In the genomic region with DNA sequence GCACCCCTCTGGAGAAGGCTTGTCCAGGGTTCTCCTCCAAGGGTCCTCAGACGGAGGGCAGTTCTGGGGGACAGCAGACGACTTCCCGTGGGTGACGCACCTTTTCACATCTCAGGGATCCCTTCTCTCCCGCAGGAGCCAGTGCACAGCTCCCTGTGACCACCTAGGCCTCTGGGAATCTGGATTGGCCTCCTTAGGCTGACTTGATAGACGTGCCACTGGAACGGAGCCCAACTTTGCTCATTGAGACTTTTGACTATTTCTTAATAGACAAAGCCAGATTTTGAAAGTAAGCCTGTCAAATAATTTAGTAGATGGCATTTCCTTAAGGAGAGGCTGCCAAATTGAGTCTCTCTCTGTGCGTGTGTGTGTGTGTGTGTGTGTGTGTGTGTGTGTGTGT, we compare ENCODE assay signal across 8 mouse cellular contexts. TPM values are rescaled to one million over a fixed set of nuclear protein-coding genes. Genes with fewer than 3 reads are reported as not detected.
A peak's percentile ranks its signal among the peaks of the same experiment; 100 is the strongest.
DNase-seq lines count a peak whose midpoint lies in the region; ATAC-seq and TF ChIP-seq lines count a peak whose summit lies in the region.

No protein-coding gene starts in this region.

- no peak for ATAC-seq in heart, embryonic 12.5 days (ENCODE audit: insufficient number of reproducible peaks, low FRiP score)
- no peak for ATAC-seq in forebrain, embryonic 11.5 days (replicated peaks; ENCODE audit: low FRiP score)
- no peak for ATAC-seq in kidney, postnatal 0 days (replicated peaks; ENCODE audit: low FRiP score, low read depth)
- no peak for ATAC-seq in midbrain, embryonic 15.5 days (replicated peaks)

- H3K4me3 ChIP-seq in heart, embryonic 12.5 days: peak overlapping the region; percentile 59
- peak overlapping the region; percentile 78 for H3K4me3 ChIP-seq in forebrain, embryonic 11.5 days (ENCODE audit: low read depth, low read length)
- H3K4me3 ChIP-seq in kidney, postnatal 0 days (replicated peaks; ENCODE audit: low read depth, low read length): peak overlapping the region; percentile 59
- H3K4me3 ChIP-seq in midbrain, embryonic 15.5 days: peak overlapping the region; percentile 65

- peaks cover 17% of the 10 kb centered on the region for H3K36me3 ChIP-seq in heart, embryonic 12.5 days
- H3K36me3 ChIP-seq in forebrain, embryonic 11.5 days (ENCODE audit: control insufficient read depth, insufficient read depth, low read length): no peaks in the 10 kb centered on the region; the same call in 1 of the 2 replicates
- H3K36me3 ChIP-seq in kidney, postnatal 0 days (ENCODE audit: insufficient read depth, low read length): no peaks in the 10 kb centered on the region
- H3K36me3 ChIP-seq in midbrain, embryonic 15.5 days (replicated peaks): no peaks in the 10 kb centered on the region

- peaks cover 12% of the 10 kb centered on the region for H3K4me1 ChIP-seq in heart, embryonic 12.5 days (replicated peaks)
- H3K4me1 ChIP-seq in forebrain, embryonic 11.5 days (replicated peaks; ENCODE audit: control insufficient read depth, insufficient read depth, low read length): no peaks in the 10 kb centered on the region
- no peaks in the 10 kb centered on the region for H3K4me1 ChIP-seq in kidney, postnatal 0 days (replicated peaks; ENCODE audit: insufficient read depth, low read length)
- peaks cover 31% of the 10 kb centered on the region for H3K4me1 ChIP-seq in midbrain, embryonic 15.5 days

- peak overlapping the region; percentile 83 for H3K9ac ChIP-seq in heart, embryonic 12.5 days
- H3K9ac ChIP-seq in forebrain, embryonic 11.5 days (ENCODE audit: low read length): peak overlapping the region; percentile 89
- peak overlapping the region; percentile 55; the same call in 1 of the 2 replicates for H3K9ac ChIP-seq in kidney, postnatal 0 days (ENCODE audit: low read depth, low read length)
- peak overlapping the region; percentile 44; the same call in 1 of the 2 replicates for H3K9ac ChIP-seq in midbrain, embryonic 15.5 days

- no peak for DNase-seq in heart, adult 9 months (ENCODE audit: low spot score in 2 of 2)
- no peak for DNase-seq in forebrain, embryonic 11.5 days (ENCODE audit: low spot score)
- no peak for DNase-seq in kidney, postnatal 0 days (ENCODE audit: low spot score)
- no peak for DNase-seq in layer of hippocampus, postnatal 36 days
- DNase-seq in spleen, postnatal 14 days (ENCODE audit: low spot score in 2 of 2): no peak
- no peak for DNase-seq in left cerebral cortex, adult 8-10 months (ENCODE audit: low spot score in 2 of 2)

- H3K27ac ChIP-seq in heart, embryonic 12.5 days (ENCODE audit: poor library complexity, severe bottlenecking): peak overlapping the region; percentile 53
- H3K27ac ChIP-seq in forebrain, embryonic 11.5 days (ENCODE audit: low read depth, low read length): peak overlapping the region; percentile 68; the same call in 1 of the 2 replicates
- H3K27ac ChIP-seq in kidney, postnatal 0 days: no peak overlapping the region
- no peak overlapping the region for H3K27ac ChIP-seq in midbrain, embryonic 15.5 days

- H3K4me2 ChIP-seq in heart, embryonic 12.5 days: peak overlapping the region; percentile 86
- peak overlapping the region; percentile 62 for H3K4me2 ChIP-seq in forebrain, embryonic 11.5 days (ENCODE audit: low read depth, low read length, severe bottlenecking)
- peak overlapping the region; percentile 88 for H3K4me2 ChIP-seq in kidney, postnatal 0 days (ENCODE audit: low read length)
- peak overlapping the region; percentile 79 for H3K4me2 ChIP-seq in midbrain, embryonic 15.5 days

- H3K27me3 ChIP-seq in heart, embryonic 12.5 days (replicated peaks): peaks cover 6% of the 10 kb centered on the region; the same call in 1 of the 2 replicates
- no peaks in the 10 kb centered on the region; the same call in 1 of the 2 replicates for H3K27me3 ChIP-seq in forebrain, embryonic 11.5 days (ENCODE audit: control insufficient read depth, insufficient read depth, low read length)
- no peaks in the 10 kb centered on the region for H3K27me3 ChIP-seq in kidney, postnatal 0 days (ENCODE audit: insufficient read depth, low read length)
- H3K27me3 ChIP-seq in midbrain, embryonic 15.5 days (replicated peaks): 0 out of 2 replicates have a peak, but pooled peaks cover 10% of the 10 kb centered on the region

- WGBS in heart, embryonic 12.5 days: 30% methylated on average over 8 of the region's 8 CpGs
- WGBS in forebrain, embryonic 11.5 days: 8% methylated on average over 8 of the region's 8 CpGs
- WGBS in kidney, postnatal 0 days: 22% methylated on average over 8 of the region's 8 CpGs
- WGBS in midbrain, embryonic 15.5 days: 14% methylated on average over 8 of the region's 8 CpGs

- H3K9me3 ChIP-seq in heart, embryonic 12.5 days (replicated peaks): no peaks in the 10 kb centered on the region
- H3K9me3 ChIP-seq in forebrain, embryonic 11.5 days (ENCODE audit: control insufficient read depth, low read length): no peaks in the 10 kb centered on the region
- H3K9me3 ChIP-seq in kidney, postnatal 0 days (replicated peaks; ENCODE audit: low read length): no peaks in the 10 kb centered on the region
- no peaks in the 10 kb centered on the region for H3K9me3 ChIP-seq in midbrain, embryonic 15.5 days

- no peak for TF ChIP-seq CTCF in kidney, postnatal 0 days (IDR thresholded peaks at IDR 0.05; ENCODE audit: low read depth)

RNA-seq across cellular contexts. Expression of gene Shisa2, which starts 1.6 kb away (rescaled TPM):
- 31.8 and 32.7 TPM in 2 replicates for polyA plus RNA-seq in heart, embryonic 12.5 days (2016; fragmentation: Nextera tagmentation; extraction: Ambion mirVana)
- polyA plus RNA-seq in forebrain, embryonic 11.5 days (2014; fragmentation: Nextera tagmentation; extraction: Ambion mirVana): 54.3 and 55.5 TPM in 2 replicates
- 11.8 and 15.9 TPM in 2 replicates for polyA plus RNA-seq in kidney, postnatal 0 days (2015; fragmentation: Nextera tagmentation; extraction: Ambion mirVana)
- 5.0 and 6.2 TPM in 2 replicates for polyA plus RNA-seq in midbrain, embryonic 15.5 days (2015; fragmentation: Nextera tagmentation; extraction: Ambion mirVana)
- 1 to 10 TPM; 3.3 to 3.5 TPM for total RNA-seq in layer of hippocampus, postnatal 36 days (2021)
- total RNA-seq in left cerebral cortex, adult 8-10 months (2022): 1 to 10 TPM; 2.7 to 3.9 (median 3.3) TPM

RNA-seq across cellular contexts. Expression of gene Cdadc1, which starts 29.0 kb away (rescaled TPM):
- 29.3 and 33.0 TPM in 2 replicates for polyA plus RNA-seq in heart, embryonic 12.5 days (2016; fragmentation: Nextera tagmentation; extraction: Ambion mirVana)
- 25.6 and 26.2 TPM in 2 replicates for polyA plus RNA-seq in forebrain, embryonic 11.5 days (2014; fragmentation: Nextera tagmentation; extraction: Ambion mirVana)
- polyA plus RNA-seq in kidney, postnatal 0 days (2015; fragmentation: Nextera tagmentation; extraction: Ambion mirVana): 37.5 and 41.2 TPM in 2 replicates
- polyA plus RNA-seq in midbrain, embryonic 15.5 days (2015; fragmentation: Nextera tagmentation; extraction: Ambion mirVana): 36.7 and 37.1 TPM in 2 replicates
- total RNA-seq in layer of hippocampus, postnatal 36 days (2021): 10 to 100 TPM; 67.1 to 81.0 TPM
- total RNA-seq in left cerebral cortex, adult 8-10 months (2022): 10 to 100 TPM; 59.6 to 72.2 (median 64.0) TPM

Comparison
In these comparisons a context has a peak if more than half of its experiments do, and no peak if none do; other contexts are left out.
1. H3K27ac ChIP-seq: peak in heart, embryonic 12.5 days (single experiment) and forebrain, embryonic 11.5 days (single experiment); none in kidney, postnatal 0 days (single experiment) and midbrain, embryonic 15.5 days (single experiment).
2. Peak in every context shown above with its lines, with median percentiles within 50 percentile points of each other: H3K4me2 ChIP-seq, H3K4me3 ChIP-seq and H3K9ac ChIP-seq.